7 mouse cellular contexts compared by ENCODE assay signal in the genomic region with DNA sequence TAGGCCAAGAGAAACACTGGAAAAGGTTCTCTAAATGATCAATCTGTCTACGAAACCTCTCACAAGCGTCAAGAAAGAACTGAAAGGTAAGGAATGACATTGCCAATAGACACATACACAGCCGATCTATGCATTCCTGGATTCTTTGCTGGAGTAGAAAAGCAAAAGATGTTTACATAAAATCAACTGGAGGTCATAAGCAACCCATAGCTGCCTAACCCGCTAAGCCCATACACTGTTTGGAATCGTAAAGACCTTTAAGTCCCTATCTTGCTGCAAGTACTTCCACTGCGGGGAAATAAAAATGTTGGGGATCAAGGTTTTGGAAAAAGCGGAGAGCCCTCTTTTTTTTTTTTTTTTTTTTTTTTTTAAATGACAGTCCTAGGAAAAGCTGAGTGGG. TPM values are rescaled to one million over a fixed set of nuclear protein-coding genes. Genes with fewer than 3 reads are reported as not detected.
DNase-seq lines count a peak whose midpoint lies in the region; ATAC-seq lines count a peak whose summit lies in the region.

No protein-coding gene starts in this region.

- H3K4me2 ChIP-seq in lung, embryonic 16.5 days (ENCODE audit: low read depth, low read length): peak overlapping the region; percentile 84
- peak overlapping the region; percentile 76 for H3K4me2 ChIP-seq in limb, embryonic 13.5 days (replicated peaks)
- peak overlapping the region; percentile 57 for H3K4me2 ChIP-seq in stomach, embryonic 14.5 days (replicated peaks; ENCODE audit: low read depth, low read length)

- ATAC-seq in lung, embryonic 16.5 days (ENCODE audit: low read depth): no peak
- ATAC-seq in limb, embryonic 13.5 days (ENCODE audit: low FRiP score, low read depth): no peak
- no peak for ATAC-seq in stomach, embryonic 14.5 days (ENCODE audit: insufficient number of reproducible peaks, insufficient read depth, low FRiP score, low read depth)
- ATAC-seq in megakaryocyte progenitor cell, adult 5-6 weeks (replicated peaks; ENCODE audit: poor library complexity): no peak

- DNase-seq in lung, postnatal 10 days: no peak
- no peak for DNase-seq in cerebellum, postnatal 25 days

- H3K4me3 ChIP-seq in lung, embryonic 16.5 days (ENCODE audit: low read length): peak overlapping the region; percentile 80
- peak overlapping the region; percentile 91 for H3K4me3 ChIP-seq in erythroblast, embryonic 14.5 days (replicated peaks)
- peak overlapping the region; percentile 75 for H3K4me3 ChIP-seq in limb, embryonic 13.5 days
- H3K4me3 ChIP-seq in stomach, embryonic 14.5 days (ENCODE audit: low read depth, low read length): peak overlapping the region; percentile 66

- peak overlapping the region; percentile 89; the same call in 1 of the 2 replicates for H3K27ac ChIP-seq in lung, embryonic 16.5 days (ENCODE audit: low read length)
- no peak overlapping the region for H3K27ac ChIP-seq in limb, embryonic 13.5 days
- no peak overlapping the region for H3K27ac ChIP-seq in stomach, embryonic 14.5 days (ENCODE audit: low read length)

- H3K4me1 ChIP-seq in lung, embryonic 16.5 days (replicated peaks; ENCODE audit: control insufficient read depth, insufficient read depth, low read length): peaks cover 19% of the 10 kb centered on the region
- H3K4me1 ChIP-seq in erythroblast, embryonic 14.5 days (ENCODE audit: control insufficient read depth): peaks cover 68% of the 10 kb centered on the region
- H3K4me1 ChIP-seq in limb, embryonic 13.5 days: peaks cover 27% of the 10 kb centered on the region
- H3K4me1 ChIP-seq in stomach, embryonic 14.5 days (ENCODE audit: control insufficient read depth, insufficient read depth, low read length): peaks cover 17% of the 10 kb centered on the region; the same call in 1 of the 2 replicates

- H3K9me3 ChIP-seq in lung, embryonic 16.5 days (ENCODE audit: control insufficient read depth, low read length): no peaks in the 10 kb centered on the region
- H3K9me3 ChIP-seq in erythroblast, embryonic 14.5 days (ENCODE audit: control insufficient read depth, low read length): no peaks in the 10 kb centered on the region
- no peaks in the 10 kb centered on the region for H3K9me3 ChIP-seq in limb, embryonic 13.5 days
- H3K9me3 ChIP-seq in stomach, embryonic 14.5 days (ENCODE audit: control insufficient read depth, low read depth, low read length): no peaks in the 10 kb centered on the region

- peak overlapping the region; percentile 86 for H3K9ac ChIP-seq in lung, embryonic 16.5 days (ENCODE audit: low read length)
- peak overlapping the region; percentile 83 for H3K9ac ChIP-seq in limb, embryonic 13.5 days
- H3K9ac ChIP-seq in stomach, embryonic 14.5 days (replicated peaks; ENCODE audit: low read depth, low read length): peak overlapping the region; percentile 68

- no peaks in the 10 kb centered on the region for H3K27me3 ChIP-seq in lung, embryonic 16.5 days (ENCODE audit: control insufficient read depth, insufficient read depth, low read depth, low read length)
- H3K27me3 ChIP-seq in erythroblast, embryonic 14.5 days (ENCODE audit: control insufficient read depth): no peaks in the 10 kb centered on the region
- no peaks in the 10 kb centered on the region for H3K27me3 ChIP-seq in limb, embryonic 13.5 days
- no peaks in the 10 kb centered on the region for H3K27me3 ChIP-seq in stomach, embryonic 14.5 days (ENCODE audit: control insufficient read depth, insufficient read depth, low read length)

- 27% methylated on average over 7 of the region's 7 CpGs for WGBS in lung, embryonic 16.5 days
- WGBS in limb, embryonic 13.5 days: 34% methylated on average over 7 of the region's 7 CpGs
- 26% methylated on average over 7 of the region's 7 CpGs for WGBS in stomach, embryonic 14.5 days

- H3K36me3 ChIP-seq in lung, embryonic 16.5 days (ENCODE audit: control insufficient read depth, insufficient read depth, low read length): no peaks in the 10 kb centered on the region
- peaks cover 47% of the 10 kb centered on the region for H3K36me3 ChIP-seq in erythroblast, embryonic 14.5 days (ENCODE audit: control insufficient read depth)
- peaks cover 11% of the 10 kb centered on the region for H3K36me3 ChIP-seq in limb, embryonic 13.5 days
- peaks cover 6% of the 10 kb centered on the region; the same call in 1 of the 2 replicates for H3K36me3 ChIP-seq in stomach, embryonic 14.5 days (ENCODE audit: control insufficient read depth, insufficient read depth, low read length)

RNA-seq across cellular contexts. Expression of gene Vmp1, which starts 0.8 kb away (rescaled TPM):
- polyA plus RNA-seq in lung, embryonic 16.5 days (2015; fragmentation: Nextera tagmentation; extraction: Ambion mirVana): 101 and 106 TPM in 2 replicates
- 1.3 and 2.6 TPM in 2 replicates for polyA plus RNA-seq in erythroblast, embryonic 14.5 days (2012)
- 85.4 and 96.3 TPM in 2 replicates for polyA plus RNA-seq in limb, embryonic 13.5 days (2015; fragmentation: Nextera tagmentation; extraction: Ambion mirVana)
- 145 and 157 TPM in 2 replicates for polyA plus RNA-seq in stomach, embryonic 14.5 days (2014; fragmentation: Nextera tagmentation; extraction: Ambion mirVana)
- 135 and 167 TPM in 2 replicates for total RNA-seq in megakaryocyte progenitor cell, adult 5-6 weeks (2015)
- 94.0 and 120 TPM in 2 replicates for total RNA-seq in megakaryocyte progenitor cell, adult 5-6 weeks (2017)

RNA-seq across cellular contexts. Expression of gene Ptrh2, which starts 0.9 kb away (rescaled TPM):
- 27.6 and 28.5 TPM in 2 replicates for polyA plus RNA-seq in lung, embryonic 16.5 days (2015; fragmentation: Nextera tagmentation; extraction: Ambion mirVana)
- 0.08 and 0.16 TPM in 2 replicates for polyA plus RNA-seq in erythroblast, embryonic 14.5 days (2012)
- 36.2 and 37.4 TPM in 2 replicates for polyA plus RNA-seq in limb, embryonic 13.5 days (2015; fragmentation: Nextera tagmentation; extraction: Ambion mirVana)
- 36.1 and 37.6 TPM in 2 replicates for polyA plus RNA-seq in stomach, embryonic 14.5 days (2014; fragmentation: Nextera tagmentation; extraction: Ambion mirVana)
- 22.5 and 23.3 TPM in 2 replicates for total RNA-seq in megakaryocyte progenitor cell, adult 5-6 weeks (2015)
- 26.1 and 27.1 TPM in 2 replicates for total RNA-seq in megakaryocyte progenitor cell, adult 5-6 weeks (2017)

Comparison
In these comparisons a context has a peak if more than half of its experiments do, and no peak if none do; other contexts are left out.
1. RNA of gene Vmp1, which starts 0.8 kb away (polyA plus RNA-seq): 145 to 157 TPM in stomach, embryonic 14.5 days, 101 to 106 TPM in lung, embryonic 16.5 days and 85.4 to 96.3 TPM in limb, embryonic 13.5 days; 1.3 to 2.6 TPM in erythroblast, embryonic 14.5 days; every median in the first group is over 10 times any median in the second.
2. RNA of gene Ptrh2, which starts 0.9 kb away (polyA plus RNA-seq): 36.2 to 37.4 TPM in limb, embryonic 13.5 days, 36.1 to 37.6 TPM in stomach, embryonic 14.5 days and 27.6 to 28.5 TPM in lung, embryonic 16.5 days; 0.08 to 0.16 TPM in erythroblast, embryonic 14.5 days; every median in the first group is over 10 times any median in the second.
3. Peak in every context shown above with its lines, with median percentiles within 50 percentile points of each other: H3K4me2 ChIP-seq, H3K4me3 ChIP-seq and H3K9ac ChIP-seq.